Mouse (Mus musculus): ENCODE data around the gene Vmn1r1. TPM values are rescaled to one million over a fixed set of nuclear protein-coding genes. Genes with fewer than 3 reads are reported as not detected.
"Not testable (repeated sequence)": the region's sequence is repeated elsewhere in the genome, so short reads cannot be mapped to it uniquely, and the experiment has no call there.

Gene Vmn1r1
- not detected in 2 replicates for polyA plus RNA-seq (2014; fragmentation: Nextera tagmentation; extraction: Ambion mirVana)

- no peaks in the 10 kb centered on the region for H3K4me1 ChIP-seq (replicated peaks; ENCODE audit: control insufficient read depth, insufficient read depth, low read length)
- no peaks in the 10 kb centered on the region for H3K36me3 ChIP-seq (ENCODE audit: control insufficient read depth, insufficient read depth, low read length)
- H3K9ac ChIP-seq (ENCODE audit: low read depth, low read length): no peak within 1 kb of the TSS
- WGBS: 81% methylated on average over 7 of the region's 7 CpGs
- ATAC-seq (replicated peaks; ENCODE audit: low FRiP score) (no peak), DNase-seq (ENCODE audit: low spot score) (no peak)
- H3K4me3 ChIP-seq (ENCODE audit: low read depth, low read length): no peak within 1 kb of the TSS
- no peaks in the 10 kb centered on the region for H3K27me3 ChIP-seq (replicated peaks; ENCODE audit: control insufficient read depth, insufficient read depth, low read length)
- H3K27ac ChIP-seq (ENCODE audit: low read depth, low read length): no peak within 1 kb of the TSS
- H3K4me2 ChIP-seq: no peak within 1 kb of the TSS
- no peaks in the 10 kb centered on the region for H3K9me3 ChIP-seq (ENCODE audit: control insufficient read depth, low read length)
These were observed at the start of gene Vmn1r1 for GRCm38 (mm10) chr1:182164386-182164785. Gene Vmn1r1, minus strand, starts transcription at chr1:182164486.

GRCm38 (mm10) chr1:182210322-182210721, 46.0 kb upstream of the Vmn1r1 start:
- H3K4me2 ChIP-seq: no peak overlapping the region
- no peak for ATAC-seq (replicated peaks; ENCODE audit: low FRiP score)
- H3K9ac ChIP-seq (ENCODE audit: low read depth, low read length): no peak overlapping the region
- H3K27me3 ChIP-seq (replicated peaks; ENCODE audit: control insufficient read depth, insufficient read depth, low read length): no peaks in the 10 kb centered on the region
- WGBS: 80% methylated on average over 2 of the region's 2 CpGs
- H3K27ac ChIP-seq (ENCODE audit: low read depth, low read length): no peak overlapping the region
- DNase-seq (ENCODE audit: low spot score): no peak
- no peaks in the 10 kb centered on the region for H3K4me1 ChIP-seq (replicated peaks; ENCODE audit: control insufficient read depth, insufficient read depth, low read length)
- no peak overlapping the region for H3K4me3 ChIP-seq (ENCODE audit: low read depth, low read length)
- H3K9me3 ChIP-seq (ENCODE audit: control insufficient read depth, low read length): no peaks in the 10 kb centered on the region
- H3K36me3 ChIP-seq (ENCODE audit: control insufficient read depth, insufficient read depth, low read length): no peaks in the 10 kb centered on the region

- no peak for DNase-seq (ENCODE audit: low spot score)
- H3K9me3 ChIP-seq (ENCODE audit: control insufficient read depth, low read length): no peaks in the 10 kb centered on the region
- H3K4me1 ChIP-seq (replicated peaks; ENCODE audit: control insufficient read depth, insufficient read depth, low read length): peaks cover 4% of the 10 kb centered on the region
- H3K36me3 ChIP-seq (ENCODE audit: control insufficient read depth, insufficient read depth, low read length): no peaks in the 10 kb centered on the region
- no peak overlapping the region for H3K4me3 ChIP-seq (ENCODE audit: low read depth, low read length)
- ATAC-seq (replicated peaks; ENCODE audit: low FRiP score): no peak
- H3K4me2 ChIP-seq: no peak overlapping the region
- H3K9ac ChIP-seq (ENCODE audit: low read depth, low read length): no peak overlapping the region
- WGBS: 64% methylated on average over 1 of the region's 1 CpGs
- H3K27ac ChIP-seq (ENCODE audit: low read depth, low read length): no peak overlapping the region
- H3K27me3 ChIP-seq (replicated peaks; ENCODE audit: control insufficient read depth, insufficient read depth, low read length): no peaks in the 10 kb centered on the region
These were observed 28.3 kb upstream of the Vmn1r1 start for GRCm38 (mm10) chr1:182192581-182192980.

- no peak overlapping the region for H3K4me2 ChIP-seq
- ATAC-seq (replicated peaks; ENCODE audit: low FRiP score): no peak
- H3K4me1 ChIP-seq (replicated peaks; ENCODE audit: control insufficient read depth, insufficient read depth, low read length): peaks cover 4% of the 10 kb centered on the region
- no peak overlapping the region for H3K9ac ChIP-seq (ENCODE audit: low read depth, low read length)
- no peak overlapping the region for H3K27ac ChIP-seq (ENCODE audit: low read depth, low read length)
- WGBS: 51% methylated on average over 10 of the region's 10 CpGs
- no peaks in the 10 kb centered on the region for H3K9me3 ChIP-seq (ENCODE audit: control insufficient read depth, low read length)
- no peaks in the 10 kb centered on the region for H3K27me3 ChIP-seq (replicated peaks; ENCODE audit: control insufficient read depth, insufficient read depth, low read length)
- H3K4me3 ChIP-seq (ENCODE audit: low read depth, low read length): no peak overlapping the region
- H3K36me3 ChIP-seq (ENCODE audit: control insufficient read depth, insufficient read depth, low read length): no peaks in the 10 kb centered on the region
- no peak for DNase-seq (ENCODE audit: low spot score)
These were observed 27.7 kb upstream of the Vmn1r1 start for GRCm38 (mm10) chr1:182191816-182192545.

GRCm38 (mm10) chr1:182191181-182191580, 26.9 kb upstream of the Vmn1r1 start:
- Histone ChIP-seq H3K36me3 (ENCODE audit: control insufficient read depth, insufficient read depth, low read length) (no peaks in the 10 kb centered on the region), H3K9ac (ENCODE audit: low read depth, low read length) (no peak overlapping the region), H3K27me3 (replicated peaks; ENCODE audit: control insufficient read depth, insufficient read depth, low read length) (no peaks in the 10 kb centered on the region), H3K4me3 (ENCODE audit: low read depth, low read length) (no peak overlapping the region), H3K27ac (ENCODE audit: low read depth, low read length) (no peak overlapping the region), H3K4me1 (replicated peaks; ENCODE audit: control insufficient read depth, insufficient read depth, low read length) (peaks cover 4% of the 10 kb centered on the region), H3K4me2 (no peak overlapping the region), H3K9me3 (ENCODE audit: control insufficient read depth, low read length) (no peaks in the 10 kb centered on the region)
- WGBS: 59% methylated on average over 4 of the region's 5 CpGs
- no peak for DNase-seq (ENCODE audit: low spot score)
- no peak for ATAC-seq (replicated peaks; ENCODE audit: low FRiP score)

GRCm38 (mm10) chr1:182189669-182190440, 25.6 kb upstream of the Vmn1r1 start:
- no peak overlapping the region for H3K27ac ChIP-seq (ENCODE audit: low read depth, low read length)
- peaks cover 4% of the 10 kb centered on the region for H3K4me1 ChIP-seq (replicated peaks; ENCODE audit: control insufficient read depth, insufficient read depth, low read length)
- H3K27me3 ChIP-seq (replicated peaks; ENCODE audit: control insufficient read depth, insufficient read depth, low read length): no peaks in the 10 kb centered on the region
- no peak overlapping the region for H3K4me3 ChIP-seq (ENCODE audit: low read depth, low read length)
- H3K36me3 ChIP-seq (ENCODE audit: control insufficient read depth, insufficient read depth, low read length): no peaks in the 10 kb centered on the region
- no peak overlapping the region for H3K9ac ChIP-seq (ENCODE audit: low read depth, low read length)
- ATAC-seq (replicated peaks; ENCODE audit: low FRiP score): peak; percentile 31; the same call in 1 of the 2 replicates
- no peaks in the 10 kb centered on the region for H3K9me3 ChIP-seq (ENCODE audit: control insufficient read depth, low read length)
- H3K4me2 ChIP-seq: no peak overlapping the region
- DNase-seq (ENCODE audit: low spot score): no peak
- WGBS: 61% methylated on average over 3 of the region's 3 CpGs

- H3K4me3 ChIP-seq (ENCODE audit: low read depth, low read length); ATAC-seq (replicated peaks; ENCODE audit: low FRiP score); H3K4me1 ChIP-seq (replicated peaks; ENCODE audit: control insufficient read depth, insufficient read depth, low read length); H3K4me2 ChIP-seq; H3K27ac ChIP-seq (ENCODE audit: low read depth, low read length); H3K9me3 ChIP-seq (ENCODE audit: control insufficient read depth, low read length); H3K9ac ChIP-seq (ENCODE audit: low read depth, low read length); H3K36me3 ChIP-seq (ENCODE audit: control insufficient read depth, insufficient read depth, low read length); H3K27me3 ChIP-seq (replicated peaks; ENCODE audit: control insufficient read depth, insufficient read depth, low read length); DNase-seq (ENCODE audit: low spot score): not testable (repeated sequence)
- WGBS: 77% methylated on average over 4 of the region's 4 CpGs
These were observed 18.2 kb upstream of the Vmn1r1 start for GRCm38 (mm10) chr1:182182449-182182848.

- no peaks in the 10 kb centered on the region for H3K36me3 ChIP-seq (ENCODE audit: control insufficient read depth, insufficient read depth, low read length)
- H3K27ac ChIP-seq (ENCODE audit: low read depth, low read length): no peak overlapping the region
- 67% methylated on average over 5 of the region's 5 CpGs for whole genome bisulfite sequencing
- no peak overlapping the region for H3K9ac ChIP-seq (ENCODE audit: low read depth, low read length)
- no peak for DNase-seq (ENCODE audit: low spot score)
- ATAC-seq (replicated peaks; ENCODE audit: low FRiP score): no peak
- H3K27me3 ChIP-seq (replicated peaks; ENCODE audit: control insufficient read depth, insufficient read depth, low read length): no peaks in the 10 kb centered on the region
- no peak overlapping the region for H3K4me3 ChIP-seq (ENCODE audit: low read depth, low read length)
- no peaks in the 10 kb centered on the region for H3K4me1 ChIP-seq (replicated peaks; ENCODE audit: control insufficient read depth, insufficient read depth, low read length)
- no peaks in the 10 kb centered on the region for H3K9me3 ChIP-seq (ENCODE audit: control insufficient read depth, low read length)
- H3K4me2 ChIP-seq: no peak overlapping the region
These were observed 17.4 kb upstream of the Vmn1r1 start for GRCm38 (mm10) chr1:182181456-182182305.

Measured in liver, embryonic 11.5 days (tissue).